14 mouse cellular contexts compared by ENCODE assay signal in genomic region chr11:57683125-57683524, GRCm38 (mm10). TPM values are rescaled to one million over a fixed set of nuclear protein-coding genes. Genes with fewer than 3 reads are reported as not detected.
A peak's percentile ranks its signal among the peaks of the same experiment; 100 is the strongest.
DNase-seq lines count a peak whose midpoint lies in the region; ATAC-seq lines count a peak whose summit lies in the region.
"Had no signal": no experiment of that assay in that cellular context is flagged by ENCODE, and none has a peak within 500 bp of the region (broad histone marks: within the 10 kb centered on the region; RNA-seq: fewer than 3 reads in every experiment).

No protein-coding gene starts in this region.

- intact Hi-C loops in left cerebral cortex, postnatal 14 days (cut with DNase I): loop anchor here (5.0 kb wide), 1 partner anchor 36 kb away; the partner anchor contains the start of gene Galnt10
- intact Hi-C loops in left cerebral cortex, postnatal 36 days (cut with DNase I): loop anchor here (5.0 kb wide), 1 partner anchor 36 kb away; the partner anchor contains the start of gene Galnt10

- no peaks in the 10 kb centered on the region for H3K36me3 ChIP-seq in embryonic facial prominence, embryonic 14.5 days (ENCODE audit: control insufficient read depth, insufficient read depth, low read length)
- peaks cover 14% of the 10 kb centered on the region for H3K36me3 ChIP-seq in embryonic facial prominence, embryonic 10.5 days (replicated peaks)

- ATAC-seq in embryonic facial prominence, embryonic 14.5 days (ENCODE audit: low read depth): 0 out of 2 replicates have a peak, but pooled peaks have one; percentile 15
- peak; percentile 65 for ATAC-seq in CD4-positive, CD25-positive, alpha-beta regulatory T cell, adult 4 months

- H3K27me3 ChIP-seq in embryonic facial prominence, embryonic 14.5 days (replicated peaks; ENCODE audit: control insufficient read depth, insufficient read depth, low read length): no peaks in the 10 kb centered on the region
- no peaks in the 10 kb centered on the region for H3K27me3 ChIP-seq in embryonic facial prominence, embryonic 10.5 days (replicated peaks; ENCODE audit: low read depth, poor library complexity, severe bottlenecking)
- H3K27me3 ChIP-seq: limb, embryonic 15.5 days had no signal

- no peak overlapping the region for H3K4me3 ChIP-seq in embryonic facial prominence, embryonic 14.5 days (ENCODE audit: low read depth, low read length)
- H3K4me3 ChIP-seq in embryonic facial prominence, embryonic 10.5 days: no peak overlapping the region
- H3K4me3 ChIP-seq: heart, adult 2 months; limb, embryonic 15.5 days had no signal

- H3K4me1 ChIP-seq in embryonic facial prominence, embryonic 14.5 days (ENCODE audit: control insufficient read depth, insufficient read depth, low read length): peaks cover 14% of the 10 kb centered on the region
- peaks cover 51% of the 10 kb centered on the region for H3K4me1 ChIP-seq in embryonic facial prominence, embryonic 10.5 days

- no peak overlapping the region for H3K4me2 ChIP-seq in embryonic facial prominence, embryonic 14.5 days (ENCODE audit: low read depth, low read length)
- H3K4me2 ChIP-seq: lung, embryonic 14.5 days had no signal

- peak; percentile 39 for DNase-seq in embryonic facial prominence, embryonic 14.5 days (ENCODE audit: low spot score)
- DNase-seq in embryonic facial prominence, embryonic 10.5 days (ENCODE audit: low spot score): no peak
- DNase-seq in left cerebral cortex, postnatal 14 days (ENCODE audit: low spot score in 2 of 2): peak; percentile 24 to 37
- DNase-seq in left cerebral cortex, postnatal 36 days (ENCODE audit: low spot score in 2 of 2): no peak
- peak; percentile 54 for DNase-seq in naive thymus-derived CD4-positive, alpha-beta T cell, adult 2 months (ENCODE audit: low read depth)
- DNase-seq in cerebellum, postnatal 10 days: no peak
- DNase-seq in kidney, adult 9 months: no peak
- DNase-seq: adrenal gland, postnatal 25 days; heart, postnatal 14 days; kidney, postnatal 25 days had no signal

- H3K9me3 ChIP-seq in embryonic facial prominence, embryonic 14.5 days (ENCODE audit: control insufficient read depth, low read length): 0 out of 2 replicates have a peak, but pooled peaks cover 7% of the 10 kb centered on the region
- H3K9me3 ChIP-seq in embryonic facial prominence, embryonic 10.5 days: peaks cover 4% of the 10 kb centered on the region; the same call in 1 of the 2 replicates
- H3K9me3 ChIP-seq: limb, embryonic 15.5 days had no signal

- no peak overlapping the region for H3K9ac ChIP-seq in embryonic facial prominence, embryonic 14.5 days (ENCODE audit: low read depth, low read length)
- H3K9ac ChIP-seq: limb, embryonic 15.5 days; lung, embryonic 14.5 days had no signal

- 65% methylated on average over 12 of the region's 12 CpGs for WGBS in embryonic facial prominence, embryonic 14.5 days
- 86% methylated on average over 12 of the region's 12 CpGs for WGBS in embryonic facial prominence, embryonic 10.5 days

- H3K27ac ChIP-seq in embryonic facial prominence, embryonic 14.5 days (replicated peaks; ENCODE audit: low read depth, low read length): no peak overlapping the region
- no peak overlapping the region for H3K27ac ChIP-seq in embryonic facial prominence, embryonic 10.5 days (replicated peaks)
- H3K27ac ChIP-seq: heart, adult 2 months; limb, embryonic 15.5 days had no signal

RNA-seq across cellular contexts. Expression of gene Galnt10, which starts 37.9 kb away (rescaled TPM):
- polyA plus RNA-seq in embryonic facial prominence, embryonic 14.5 days (2014; fragmentation: Nextera tagmentation; extraction: Ambion mirVana): 19.7 and 22.5 TPM in 2 replicates
- 18.8 and 20.1 TPM in 2 replicates for polyA plus RNA-seq in embryonic facial prominence, embryonic 10.5 days (2016; fragmentation: Nextera tagmentation; extraction: Ambion mirVana)
- 1 to 10 TPM; 7.6 to 8.8 TPM for total RNA-seq in left cerebral cortex, postnatal 14 days (2021)
- total RNA-seq in left cerebral cortex, postnatal 36 days (2021): 1 to 10 TPM; 6.3 to 8.1 TPM
- polyA plus RNA-seq in CD4-positive, CD25-positive, alpha-beta regulatory T cell, adult 4 months (2017; shearing (Covaris generic)): 1 to 10 TPM; 7.4 to 8.3 TPM

Comparison
In these comparisons a context has a peak if more than half of its experiments do, and no peak if none do; other contexts are left out.
1. DNase-seq: peak in embryonic facial prominence, embryonic 14.5 days (single experiment), left cerebral cortex, postnatal 14 days (2 of 2) and naive thymus-derived CD4-positive, alpha-beta T cell, adult 2 months (single experiment); none in embryonic facial prominence, embryonic 10.5 days (single experiment), left cerebral cortex, postnatal 36 days (0 of 2), cerebellum, postnatal 10 days (0 of 2) and kidney, adult 9 months (single experiment).